Mouse (Mus musculus) small intestine, adult 2 months (tissue): ENCODE data around the gene Adig.

Experiments used
- CTCF ChIP-seq: fragments of 200-500 bp; IDR thresholded peaks from 2 replicates; pipeline ENCODE4 v1.5.1; 2012; ENCODE audit warnings: low read depth, mild to moderate bottlenecking, control low read depth, inconsistent platforms, low read length, moderate library complexity, mixed read lengths; ENCODE audit not compliant: insufficient replicate concordance, insufficient read length; ENCODE audit errors: extremely low read depth
- POLR2A ChIP-seq: fragments of 200-500 bp; IDR thresholded peaks from 2 replicates; pipeline ENCODE4 v1.6.1; 2012; ENCODE audit warnings: low read depth, mild to moderate bottlenecking, control low read depth, inconsistent platforms, low read length, moderate library complexity

GRCm38 (mm10) chr2:158498457-158498856 lies 4.0 kb upstream of the Adig start:
- TF ChIP-seq CTCF: no peak
- no peak for TF ChIP-seq POLR2A
